Mouse (Mus musculus) stomach, embryonic 15.5 days (tissue): ENCODE data around the gene Nfya. TPM values are rescaled to one million over a fixed set of nuclear protein-coding genes. Genes with fewer than 3 reads are reported as not detected.

Experiments used
- ATAC-seq: fragments of 200-750 bp; cut with Nextera tagmentation; 2 replicates; pipeline ENCODE4 v1.8.0; 2017; ENCODE audit warnings: low read depth, moderate number of reproducible peaks, moderate TSS enrichment; ENCODE audit not compliant: insufficient read depth, low FRiP score
- H3K27ac ChIP-seq: fragments of 300-500 bp; sonication (generic); 2 replicates; pipeline ENCODE4 v1.5.1; 2015; ENCODE audit warnings: mild to moderate bottlenecking, inconsistent platforms
- H3K27me3 ChIP-seq: fragments of 300-500 bp; sonication (generic); replicated peaks from 2 replicates; pipeline ENCODE4 v1.6.1; 2015; ENCODE audit warnings: inconsistent platforms
- H3K36me3 ChIP-seq: fragments of 300-500 bp; sonication (generic); 2 replicates; pipeline ENCODE4 v1.6.1; 2015; ENCODE audit warnings: inconsistent platforms
- H3K4me1 ChIP-seq: fragments of 300-500 bp; sonication (generic); 2 replicates; pipeline ENCODE4 v1.6.1; 2015; ENCODE audit warnings: inconsistent platforms
- H3K4me2 ChIP-seq: fragments of 300-500 bp; sonication (generic); 2 replicates; pipeline ENCODE4 v1.6.1; 2015; ENCODE audit warnings: mild to moderate bottlenecking, inconsistent platforms
- H3K4me3 ChIP-seq: fragments of 300-500 bp; sonication (generic); replicated peaks from 2 replicates; pipeline ENCODE4 v1.5.1; 2015; ENCODE audit warnings: inconsistent platforms
- H3K9ac ChIP-seq: fragments of 300-500 bp; sonication (generic); 2 replicates; pipeline ENCODE4 v1.6.1; 2015; ENCODE audit warnings: inconsistent platforms
- H3K9me3 ChIP-seq: fragments of 300-500 bp; sonication (generic); 2 replicates; pipeline ENCODE4 v1.6.1; 2016; ENCODE audit warnings: inconsistent platforms
- WGBS: fragments of 180-500 bp; shearing (Covaris S2); methylation state at CpG from one replicate; pipeline ENCODE4 v1.1.7; 2015; 5-methylcytosine and 5-hydroxymethylcytosine counted together
- polyA plus RNA-seq: library from polyadenylated mRNA; unstranded; fragments of >200 nt; fragmentation: Nextera tagmentation; extraction: Ambion mirVana; gene quantifications from 2 replicates; pipeline ENCODE4 v1.2.1, GENCODE M21; 2015

Nfya gene
- polyA plus RNA-seq, 1 experiment from 2014 or later = 11.4 TPM

DNA sequence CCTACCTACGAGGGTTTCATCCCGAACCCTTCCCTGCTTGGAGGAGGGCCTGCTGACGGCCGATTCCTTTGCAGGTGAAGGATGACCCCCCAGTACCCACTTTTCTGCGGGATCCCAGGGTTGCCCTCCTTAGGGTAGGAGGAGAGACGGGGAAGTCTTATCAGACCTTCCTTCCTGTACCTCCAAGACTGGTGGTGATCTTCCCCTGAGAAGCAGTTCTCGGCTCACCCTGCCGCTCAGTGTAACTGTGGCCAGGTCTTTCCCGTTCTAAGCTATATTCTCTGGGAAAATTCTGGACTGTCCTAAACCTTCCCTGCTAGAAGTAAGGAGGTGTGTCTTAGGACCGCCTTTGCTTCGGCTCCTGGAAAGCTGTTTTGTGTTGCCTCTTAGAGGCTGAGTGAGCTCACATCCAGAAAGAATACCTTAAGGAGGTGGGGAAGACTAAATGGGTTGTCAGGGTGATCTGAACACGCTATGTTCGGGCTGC, 636 bp upstream of the Nfya start:
- peak overlapping the region; percentile 69 for H3K4me3 ChIP-seq
- H3K4me2 ChIP-seq = peak overlapping the region; percentile 68
- H3K4me1 ChIP-seq = peaks cover 18% of the 10 kb centered on the region; the same call in 1 of the 2 replicates
- peak overlapping the region; percentile 99 for H3K27ac ChIP-seq
- WGBS = under 1% methylated on average over 13 of the region's 13 CpGs
- no peaks in the 10 kb centered on the region for H3K9me3 ChIP-seq
- peaks cover 8% of the 10 kb centered on the region; the same call in 1 of the 2 replicates for H3K36me3 ChIP-seq
- no peaks in the 10 kb centered on the region for H3K27me3 ChIP-seq
- H3K9ac ChIP-seq = peak overlapping the region; percentile 60
- ATAC-seq = peak; percentile 4

DNA sequence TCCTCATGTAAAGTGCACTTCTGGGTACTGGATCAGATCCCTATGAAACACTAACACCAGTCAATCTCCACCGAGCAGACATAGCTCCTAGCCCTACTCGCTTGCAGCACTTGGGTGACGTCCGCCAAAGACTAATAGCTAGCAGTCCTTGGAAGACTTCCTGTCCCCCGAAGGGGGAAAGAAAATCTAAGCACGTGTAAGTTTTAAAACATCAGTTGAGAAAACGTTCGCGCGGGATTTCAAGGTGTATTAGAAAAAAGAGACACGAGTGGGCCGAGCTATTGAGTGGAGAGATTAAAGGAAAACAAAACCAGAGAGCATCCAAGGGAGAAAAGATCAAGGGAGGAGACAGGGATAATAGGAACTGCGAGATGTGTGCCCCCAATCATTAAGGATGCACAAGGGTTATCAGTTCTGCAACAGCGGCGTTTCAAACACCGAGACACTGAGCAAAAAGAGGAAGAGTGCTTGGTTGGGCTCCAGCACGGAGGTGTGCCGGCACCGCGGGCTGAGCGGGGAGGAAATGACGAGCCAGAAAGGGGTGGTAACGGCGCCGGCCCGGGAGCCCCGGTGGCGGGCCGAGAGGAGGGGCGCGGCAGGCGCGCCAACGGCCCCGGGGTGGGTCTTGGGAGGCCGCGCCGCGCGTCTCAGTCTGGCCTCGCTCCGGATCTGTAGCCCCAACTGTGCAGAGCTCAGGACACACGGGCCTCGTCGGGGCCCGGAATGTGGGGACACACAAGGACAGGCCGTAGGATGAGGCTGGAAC, 997 bp downstream of the Nfya start:
- Histone ChIP-seq H3K36me3 (no peaks in the 10 kb centered on the region), H3K4me2 (peak overlapping the region; percentile 79), H3K4me3 (peak overlapping the region; percentile 69), H3K4me1 (peaks cover 18% of the 10 kb centered on the region; the same call in 1 of the 2 replicates), H3K9me3 (no peaks in the 10 kb centered on the region), H3K27me3 (no peaks in the 10 kb centered on the region), H3K9ac (peak overlapping the region; percentile 79), H3K27ac (peak overlapping the region; percentile 99)
- WGBS = under 1% methylated on average over 46 of the region's 47 CpGs
- ATAC-seq = peak; percentile 20

DNA sequence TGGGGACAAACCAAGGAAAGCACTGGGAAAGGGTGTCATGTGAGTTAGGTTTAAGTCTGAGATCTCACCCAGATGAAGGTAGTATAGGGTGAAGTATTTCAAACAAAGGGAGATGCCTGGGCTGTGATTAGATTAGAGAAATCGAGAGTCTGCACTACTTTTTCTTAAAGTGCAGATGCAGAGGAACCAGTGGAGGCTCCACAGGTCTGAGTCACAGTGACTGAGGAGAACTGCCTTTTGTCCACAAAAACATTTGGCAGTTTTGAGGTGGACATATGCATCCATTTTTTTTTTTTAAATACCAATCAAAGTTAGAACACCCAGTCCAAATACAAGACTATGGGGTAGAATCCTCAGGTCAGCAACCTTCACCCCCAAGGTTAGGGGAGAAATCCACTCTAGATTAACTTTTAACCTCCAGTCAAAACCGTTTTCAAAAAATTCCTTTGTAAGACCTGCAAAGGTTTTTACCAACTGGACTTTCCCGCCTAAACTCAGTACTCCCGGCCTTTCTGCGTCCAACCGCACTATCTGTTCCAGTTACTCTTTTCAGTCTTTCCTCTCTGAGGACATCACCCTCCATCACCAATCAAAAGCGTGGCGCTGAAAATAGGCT, 1.7 kb downstream of the Nfya start:
- no peaks in the 10 kb centered on the region for H3K9me3 ChIP-seq
- ATAC-seq = no peak
- peak overlapping the region; percentile 79; the same call in 1 of the 2 replicates for H3K9ac ChIP-seq
- H3K36me3 ChIP-seq = no peaks in the 10 kb centered on the region
- H3K4me2 ChIP-seq = peak overlapping the region; percentile 79
- no peaks in the 10 kb centered on the region for H3K27me3 ChIP-seq
- WGBS = 3% methylated on average over 8 of the region's 8 CpGs
- peak overlapping the region; percentile 99 for H3K27ac ChIP-seq
- peaks cover 18% of the 10 kb centered on the region; the same call in 1 of the 2 replicates for H3K4me1 ChIP-seq
- H3K4me3 ChIP-seq = peak overlapping the region; percentile 69

DNA sequence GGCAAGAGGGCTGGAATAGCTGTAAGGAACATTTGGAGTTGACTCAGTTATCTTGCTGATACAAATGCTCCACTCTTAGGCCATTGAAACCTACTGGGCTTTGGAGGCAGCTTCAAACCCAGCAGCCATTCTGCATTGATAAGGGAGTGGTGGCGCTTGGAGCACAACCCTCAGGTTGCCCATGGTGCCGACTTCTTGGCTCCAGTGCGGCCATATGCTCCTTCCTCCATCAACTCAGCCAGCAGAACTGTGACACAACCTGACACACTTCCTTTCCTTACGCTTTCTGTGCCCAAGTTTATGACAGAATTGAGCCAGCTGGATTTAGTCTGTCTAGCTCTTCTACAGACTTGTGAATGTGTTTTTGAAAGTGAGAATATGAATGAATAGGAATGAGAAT, 2.6 kb downstream of the Nfya start:
- Histone ChIP-seq H3K36me3 (no peaks in the 10 kb centered on the region), H3K4me1 (peaks cover 17% of the 10 kb centered on the region; the same call in 1 of the 2 replicates), H3K9me3 (no peaks in the 10 kb centered on the region), H3K9ac (no peak overlapping the region), H3K27ac (no peak overlapping the region), H3K4me2 (peak overlapping the region; percentile 79; the same call in 1 of the 2 replicates), H3K27me3 (no peaks in the 10 kb centered on the region), H3K4me3 (no peak overlapping the region)
- no peak for ATAC-seq
- WGBS = 79% methylated on average over 4 of the region's 4 CpGs

DNA sequence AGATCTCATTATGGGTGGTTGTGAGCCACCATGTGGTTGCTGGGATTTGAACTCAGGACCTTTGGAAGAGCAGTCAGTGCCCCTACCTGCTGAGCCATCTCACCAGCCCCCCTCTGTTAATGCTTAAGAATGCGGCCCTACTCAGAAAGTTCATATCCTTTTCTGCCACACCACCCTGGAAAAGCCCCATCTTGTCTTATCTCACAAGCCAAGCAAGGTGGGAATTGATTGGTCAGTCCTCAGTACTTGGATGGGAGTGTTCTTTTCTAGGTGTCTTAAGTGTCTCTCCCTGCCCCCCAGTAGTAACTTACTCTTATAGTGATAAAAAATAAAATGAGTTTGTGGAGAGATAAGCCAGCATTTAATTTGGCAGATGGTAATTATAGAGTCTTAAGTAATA, 5.0 kb downstream of the Nfya start:
- Histone ChIP-seq H3K9ac (no peak overlapping the region), H3K9me3 (no peaks in the 10 kb centered on the region), H3K4me1 (peaks cover 13% of the 10 kb centered on the region; the same call in 1 of the 2 replicates), H3K4me3 (no peak overlapping the region), H3K36me3 (0 out of 2 replicates have a peak, but pooled peaks cover under 1% of the 10 kb centered on the region), H3K4me2 (no peak overlapping the region), H3K27me3 (no peaks in the 10 kb centered on the region), H3K27ac (no peak overlapping the region)
- no peak for ATAC-seq
- WGBS = 78% methylated on average over 1 of the region's 1 CpGs

DNA sequence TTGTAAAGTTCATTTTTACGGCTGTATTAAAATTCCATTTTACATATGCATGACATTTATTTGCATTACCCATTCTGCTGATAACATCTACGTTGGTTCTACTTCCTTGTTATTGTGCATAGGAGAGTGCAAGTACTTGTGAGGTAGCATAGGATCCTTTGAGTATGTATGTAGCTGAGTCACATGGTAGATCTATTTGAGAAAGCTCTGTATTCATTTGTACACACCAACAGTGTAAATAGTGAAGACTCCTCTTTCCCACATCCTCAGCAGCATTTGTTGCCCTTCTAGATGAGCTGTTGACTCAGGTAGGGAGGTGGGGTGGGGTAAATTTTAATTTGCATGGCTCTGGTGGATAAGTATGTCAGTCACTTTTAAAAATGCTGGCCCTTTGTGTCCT, 5.9 kb downstream of the Nfya start:
- H3K4me1 ChIP-seq = peaks cover 13% of the 10 kb centered on the region; the same call in 1 of the 2 replicates
- 80% methylated on average over 2 of the region's 2 CpGs for WGBS
- ATAC-seq = no peak
- H3K9me3 ChIP-seq = no peaks in the 10 kb centered on the region
- peaks cover 9% of the 10 kb centered on the region for H3K36me3 ChIP-seq
- H3K4me2 ChIP-seq = no peak overlapping the region
- no peak overlapping the region for H3K4me3 ChIP-seq
- H3K27ac ChIP-seq = no peak overlapping the region
- no peaks in the 10 kb centered on the region for H3K27me3 ChIP-seq
- H3K9ac ChIP-seq = no peak overlapping the region

DNA sequence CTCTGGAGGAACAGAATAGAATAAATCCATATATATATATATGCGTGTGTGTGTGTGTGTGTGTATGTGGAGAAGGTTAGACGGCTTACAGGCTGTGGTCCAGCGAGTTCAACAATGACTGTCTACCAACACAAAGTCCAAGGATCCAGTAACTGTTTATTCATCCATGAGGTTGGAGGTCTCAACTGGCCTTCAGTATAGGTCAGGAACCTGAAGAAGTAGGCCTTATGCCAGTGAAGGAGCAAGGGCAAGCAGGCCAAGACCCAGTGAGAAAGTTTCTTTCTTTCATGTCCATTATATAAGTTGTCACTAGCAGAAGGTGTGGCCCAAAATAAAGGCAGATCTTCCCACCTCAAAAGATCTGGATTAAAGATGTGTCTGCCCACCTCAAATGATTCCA, 7.0 kb downstream of the Nfya start:
- Histone ChIP-seq H3K9ac (no peak overlapping the region), H3K36me3 (peaks cover 16% of the 10 kb centered on the region), H3K27ac (no peak overlapping the region), H3K9me3 (no peaks in the 10 kb centered on the region), H3K4me1 (peaks cover 7% of the 10 kb centered on the region; the same call in 1 of the 2 replicates), H3K27me3 (no peaks in the 10 kb centered on the region), H3K4me2 (no peak overlapping the region), H3K4me3 (no peak overlapping the region)
- WGBS = 87% methylated on average over 3 of the region's 3 CpGs
- no peak for ATAC-seq

DNA sequence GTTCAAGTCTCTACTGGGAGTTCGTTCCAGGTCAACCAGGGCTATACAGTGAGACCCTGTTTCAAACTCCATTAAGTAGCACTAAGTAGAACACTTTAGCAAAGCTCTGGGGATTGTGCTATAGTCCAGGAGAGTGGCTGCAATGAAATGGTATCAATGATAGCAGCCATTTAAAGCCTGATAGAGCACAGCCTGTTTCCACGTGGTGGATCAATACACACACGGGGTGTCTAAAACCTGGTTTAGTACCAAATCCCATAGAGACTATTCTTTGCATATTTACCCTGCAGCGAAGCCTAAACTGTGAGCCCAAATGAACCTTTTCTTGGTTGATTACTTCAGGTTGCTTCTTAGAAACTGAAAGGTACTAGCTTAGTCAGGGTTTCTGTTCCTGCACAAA, 8.0 kb downstream of the Nfya start:
- Histone ChIP-seq H3K9ac (no peak overlapping the region), H3K9me3 (no peaks in the 10 kb centered on the region), H3K4me3 (no peak overlapping the region), H3K27me3 (no peaks in the 10 kb centered on the region), H3K36me3 (peaks cover 16% of the 10 kb centered on the region), H3K4me2 (no peak overlapping the region), H3K27ac (no peak overlapping the region), H3K4me1 (no peaks in the 10 kb centered on the region)
- no peak for ATAC-seq
- WGBS = 84% methylated on average over 4 of the region's 4 CpGs

DNA sequence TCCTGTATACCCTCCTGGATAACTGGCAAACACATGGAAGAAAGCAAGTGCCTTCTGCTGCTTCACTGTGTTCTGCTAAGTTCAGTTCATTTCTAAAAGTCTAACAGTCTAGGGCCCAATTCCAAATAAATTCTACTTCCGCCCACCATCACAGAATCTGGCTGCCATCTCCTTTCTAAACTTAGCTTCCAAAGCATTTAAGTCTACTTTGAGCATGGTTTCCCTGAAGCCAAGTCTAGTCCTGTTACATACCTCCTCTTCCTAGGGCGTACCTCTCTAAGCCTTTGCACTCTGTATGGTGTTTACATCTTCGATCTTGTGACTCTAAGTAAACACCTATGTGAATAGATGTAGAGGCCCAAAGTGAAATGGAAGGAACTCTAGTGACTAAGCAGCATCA, 17.1 kb downstream of the Nfya start:
- no peak overlapping the region for H3K9ac ChIP-seq
- no peaks in the 10 kb centered on the region for H3K27me3 ChIP-seq
- H3K4me1 ChIP-seq = no peaks in the 10 kb centered on the region
- H3K4me3 ChIP-seq = no peak overlapping the region
- no peak for ATAC-seq
- H3K9me3 ChIP-seq = no peaks in the 10 kb centered on the region
- 91% methylated on average over 3 of the region's 3 CpGs for WGBS
- no peak overlapping the region for H3K4me2 ChIP-seq
- H3K36me3 ChIP-seq = peaks cover 65% of the 10 kb centered on the region
- H3K27ac ChIP-seq = no peak overlapping the region

DNA sequence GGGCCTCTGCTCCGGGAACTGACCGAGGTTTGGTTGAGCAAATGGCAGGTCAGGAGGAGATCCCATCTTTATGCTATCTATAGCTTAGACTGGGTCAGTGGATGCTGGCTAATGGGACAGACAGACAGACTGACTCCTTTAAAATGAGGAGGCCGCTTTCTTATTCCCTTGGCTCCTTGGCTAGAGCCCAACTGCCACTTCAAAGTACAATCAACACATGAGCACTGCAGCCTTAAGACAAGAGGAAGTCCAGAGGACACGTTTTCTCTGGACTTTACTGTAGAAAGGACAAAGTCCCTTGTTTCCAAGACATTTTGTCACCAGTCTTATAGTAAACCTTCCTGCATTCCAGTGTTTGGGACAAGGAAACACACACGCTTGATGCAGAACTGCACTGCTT, 18.3 kb downstream of the Nfya start:
- no peaks in the 10 kb centered on the region for H3K9me3 ChIP-seq
- whole genome bisulfite sequencing = 84% methylated on average over 5 of the region's 5 CpGs
- no peak overlapping the region for H3K27ac ChIP-seq
- peaks cover 74% of the 10 kb centered on the region for H3K36me3 ChIP-seq
- H3K4me1 ChIP-seq = no peaks in the 10 kb centered on the region
- no peaks in the 10 kb centered on the region for H3K27me3 ChIP-seq
- H3K4me3 ChIP-seq = no peak overlapping the region
- no peak overlapping the region for H3K9ac ChIP-seq
- H3K4me2 ChIP-seq = no peak overlapping the region
- no peak for ATAC-seq

DNA sequence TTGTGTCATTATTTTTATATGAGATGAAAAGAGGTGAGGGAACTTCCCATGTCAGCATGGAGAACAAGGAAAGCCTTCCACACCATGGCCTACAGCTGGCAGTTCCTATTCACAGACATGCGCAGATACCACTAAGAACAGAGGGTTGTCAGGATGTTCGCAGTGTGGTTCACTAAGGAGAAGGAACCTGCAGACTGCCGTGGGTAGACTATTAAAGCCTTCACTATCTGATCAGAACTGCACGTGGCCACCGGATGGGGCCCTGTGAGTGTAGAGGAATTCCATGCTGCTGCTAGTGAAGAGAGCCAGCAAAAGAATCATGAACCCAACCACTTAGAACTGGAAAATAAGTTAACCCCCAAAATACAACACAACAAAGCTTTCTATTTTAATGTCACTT, 20.3 kb downstream of the Nfya start:
- Histone ChIP-seq H3K27ac (no peak overlapping the region), H3K9ac (no peak overlapping the region), H3K4me2 (no peak overlapping the region), H3K36me3 (peaks cover 72% of the 10 kb centered on the region), H3K9me3 (no peaks in the 10 kb centered on the region), H3K4me3 (no peak overlapping the region), H3K4me1 (no peaks in the 10 kb centered on the region), H3K27me3 (no peaks in the 10 kb centered on the region)
- 87% methylated on average over 5 of the region's 5 CpGs for WGBS
- ATAC-seq = no peak

DNA sequence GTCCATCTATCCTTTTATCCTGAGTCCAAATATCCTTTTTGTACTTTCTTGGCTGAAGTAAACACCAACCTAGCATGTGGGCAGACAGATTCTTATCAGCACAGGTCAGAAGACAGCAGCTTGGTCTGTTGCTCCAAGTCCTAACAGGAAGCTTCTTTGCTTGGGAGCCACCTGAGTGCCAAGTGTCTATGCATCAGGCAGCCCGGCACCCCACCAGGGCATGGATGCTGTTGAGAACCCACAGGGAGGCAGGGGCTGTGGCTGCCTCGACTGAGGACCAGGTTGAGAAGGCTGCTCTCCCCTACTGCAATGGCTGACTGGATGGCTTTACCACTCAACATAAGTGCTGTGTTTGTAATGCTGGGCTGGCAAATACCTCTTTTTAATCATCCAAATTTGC, 21.0 kb downstream of the Nfya start:
- Histone ChIP-seq H3K36me3 (peaks cover 68% of the 10 kb centered on the region), H3K27ac (no peak overlapping the region), H3K4me2 (no peak overlapping the region), H3K27me3 (no peaks in the 10 kb centered on the region), H3K9ac (no peak overlapping the region), H3K4me3 (no peak overlapping the region), H3K4me1 (no peaks in the 10 kb centered on the region), H3K9me3 (no peaks in the 10 kb centered on the region)
- ATAC-seq = no peak
- WGBS = 80% methylated on average over 2 of the region's 2 CpGs
